In genomic region chr6:31645261-31645660, GRCm38 (mm10) we compare ENCODE assay signal across 19 mouse cellular contexts.
DNase-seq lines count a peak whose midpoint lies in the region; ATAC-seq lines count a peak whose summit lies in the region.
"Had no signal": no experiment of that assay in that cellular context is flagged by ENCODE, and none has a peak within 500 bp of the region (broad histone marks: within the 10 kb centered on the region; RNA-seq: fewer than 3 reads in every experiment).

No protein-coding gene starts in this region.

- peak; percentile 13 to 18 for DNase-seq in cerebellum, postnatal 14 days
- no peak for DNase-seq in cerebellum, adult 9-10 months
- DNase-seq in urinary bladder, postnatal 14 days (ENCODE audit: low spot score) = peak; percentile 15
- DNase-seq in urinary bladder, postnatal 4 days (ENCODE audit: low spot score in 2 of 2) = no peak
- DNase-seq in lung, postnatal 25 days (ENCODE audit: low spot score) = peak; percentile 44
- no peak for DNase-seq in left cerebral cortex, adult 9 months (ENCODE audit: low spot score in 2 of 2)
- DNase-seq: cerebellum, adult 11 months; cerebellum, postnatal 25 days; embryo, embryonic 11 days; gastrocnemius, adult 2 months; kidney, adult 9 months; layer of hippocampus, postnatal 36 days; retina, postnatal 1 day; right cerebral cortex, postnatal 25 days; spleen, adult 18-20 months had no signal

- ATAC-seq in frontal cortex, adult (ENCODE audit: low TSS enrichment) = no peak
- ATAC-seq: hindbrain, embryonic 16.5 days; intestine, embryonic 16.5 days; midbrain, embryonic 13.5 days had no signal

Comparison
In these comparisons a context has a peak if more than half of its experiments do, and no peak if none do; other contexts are left out.
1. DNase-seq: peak in cerebellum, postnatal 14 days (2 of 2), urinary bladder, postnatal 14 days (single experiment) and lung, postnatal 25 days (single experiment); none in cerebellum, adult 9-10 months (single experiment), urinary bladder, postnatal 4 days (0 of 2) and left cerebral cortex, adult 9 months (0 of 2).